Mouse (Mus musculus) intestine, postnatal 0 days (tissue): ENCODE data around the gene Tor3a. TPM values are rescaled to one million over a fixed set of nuclear protein-coding genes. Genes with fewer than 3 reads are reported as not detected.

ENCODE experiments used
- ATAC-seq: fragments of 200-750 bp; cut with Nextera tagmentation; 2 replicates; pipeline ENCODE4 v1.8.0; 2017; ENCODE audit warnings: mild to moderate bottlenecking, moderate TSS enrichment, moderate library complexity
- H3K27ac ChIP-seq: fragments of 300-500 bp; sonication (generic); 2 replicates; pipeline ENCODE4 v1.5.1; 2014; ENCODE audit warnings: mild to moderate bottlenecking, low read depth, low read length, moderate library complexity
- H3K27me3 ChIP-seq: fragments of 300-500 bp; sonication (generic); replicated peaks from 2 replicates; pipeline ENCODE4 v1.6.1; 2014; ENCODE audit warnings: low read length, mixed read lengths; ENCODE audit not compliant: control insufficient read depth, insufficient read depth
- H3K36me3 ChIP-seq: fragments of 300-500 bp; sonication (generic); 2 replicates; pipeline ENCODE4 v1.6.1; 2014; ENCODE audit warnings: mild to moderate bottlenecking, moderate library complexity; ENCODE audit not compliant: control insufficient read depth, insufficient read depth
- H3K4me1 ChIP-seq: fragments of 300-500 bp; sonication (generic); replicated peaks from 2 replicates; pipeline ENCODE4 v1.6.1; 2014; ENCODE audit warnings: antibody characterized with exemption, low read length, mixed read lengths; ENCODE audit not compliant: control insufficient read depth, insufficient read depth
- H3K4me2 ChIP-seq: fragments of 300-500 bp; sonication (generic); replicated peaks from 2 replicates; pipeline ENCODE4 v1.6.1; 2014; ENCODE audit warnings: low read depth, mild to moderate bottlenecking, moderate library complexity
- H3K4me3 ChIP-seq: fragments of 300-500 bp; sonication (generic); 2 replicates; pipeline ENCODE4 v1.5.1; 2014; ENCODE audit warnings: low read depth, low read length
- H3K9ac ChIP-seq: fragments of 300-500 bp; sonication (generic); 2 replicates; pipeline ENCODE4 v1.6.1; 2014; ENCODE audit warnings: mild to moderate bottlenecking, low read depth, low read length
- H3K9me3 ChIP-seq: fragments of 300-500 bp; sonication (generic); 2 replicates; pipeline ENCODE4 v1.6.1; 2016; ENCODE audit warnings: mixed run types; ENCODE audit not compliant: control insufficient read depth
- CTCF ChIP-seq: sonication (generic); IDR thresholded peaks from 2 replicates; pipeline ENCODE4 v1.5.1; 2016; ENCODE audit warnings: low read depth, mild to moderate bottlenecking, control low read depth, antibody characterized with exemption, moderate library complexity
- WGBS: fragments of 180-500 bp; shearing (Covaris S2); extraction: QIAGEN DNeasy Blood & Tissue Kit; methylation state at CpG from one replicate; pipeline ENCODE4 v1.1.7; 2014; 5-methylcytosine and 5-hydroxymethylcytosine counted together
- polyA plus RNA-seq: library from polyadenylated mRNA; unstranded; fragments of >200 nt; fragmentation: Nextera tagmentation; extraction: Ambion mirVana; gene quantifications from 2 replicates; pipeline ENCODE4 v1.2.1, GENCODE M21; 2015

Gene Tor3a
- polyA plus RNA-seq, 1 experiment from 2014 or later, result 7.1 TPM

GRCm38 (mm10) chr1:156617811-156618210 is 56.3 kb downstream of the Tor3a start:
- no peak for ATAC-seq
- no peak overlapping the region for H3K4me3 ChIP-seq
- no peak overlapping the region for H3K9ac ChIP-seq
- H3K27me3 ChIP-seq, result no peaks in the 10 kb centered on the region
- peaks cover 6% of the 10 kb centered on the region for H3K4me1 ChIP-seq
- H3K9me3 ChIP-seq, result no peaks in the 10 kb centered on the region
- no peak overlapping the region for H3K27ac ChIP-seq
- no peaks in the 10 kb centered on the region for H3K36me3 ChIP-seq
- WGBS, result 71% methylated on average over 4 of the region's 4 CpGs
- H3K4me2 ChIP-seq, result no peak overlapping the region
- no peak for TF ChIP-seq CTCF

- no peak overlapping the region for H3K4me3 ChIP-seq
- no peak overlapping the region for H3K27ac ChIP-seq
- H3K9ac ChIP-seq, result no peak overlapping the region
- no peaks in the 10 kb centered on the region for H3K9me3 ChIP-seq
- 35% methylated on average over 12 of the region's 12 CpGs for WGBS
- H3K27me3 ChIP-seq, result no peaks in the 10 kb centered on the region
- peak overlapping the region; percentile 46 for H3K4me2 ChIP-seq
- ATAC-seq, result no peak
- H3K36me3 ChIP-seq, result no peaks in the 10 kb centered on the region
- TF ChIP-seq CTCF, result no peak
- peaks cover 6% of the 10 kb centered on the region for H3K4me1 ChIP-seq
Observed at GRCm38 (mm10) chr1:156616989-156617598, 57.1 kb downstream of the Tor3a start.

- no peaks in the 10 kb centered on the region for H3K27me3 ChIP-seq
- no peaks in the 10 kb centered on the region for H3K9me3 ChIP-seq
- ATAC-seq, result peak; percentile 93
- peak overlapping the region; percentile 55 for H3K27ac ChIP-seq
- no peak overlapping the region for H3K9ac ChIP-seq
- peak overlapping the region; percentile 58 for H3K4me2 ChIP-seq
- peak overlapping the region; percentile 22 for H3K4me3 ChIP-seq
- TF ChIP-seq CTCF, result peak; percentile 15; the same call in 1 of the 2 replicates
- 13% methylated on average over 13 of the region's 13 CpGs for WGBS
- H3K4me1 ChIP-seq, result peaks cover 6% of the 10 kb centered on the region
- no peaks in the 10 kb centered on the region for H3K36me3 ChIP-seq
Observed at GRCm38 (mm10) chr1:156615381-156616133, 58.6 kb downstream of the Tor3a start.

- H3K4me2 ChIP-seq, result no peak overlapping the region
- H3K27me3 ChIP-seq, result no peaks in the 10 kb centered on the region
- H3K9ac ChIP-seq, result no peak overlapping the region
- H3K9me3 ChIP-seq, result no peaks in the 10 kb centered on the region
- 87% methylated on average over 1 of the region's 1 CpGs for WGBS
- peaks cover 6% of the 10 kb centered on the region for H3K4me1 ChIP-seq
- TF ChIP-seq CTCF, result peak; percentile 59
- no peak overlapping the region for H3K27ac ChIP-seq
- ATAC-seq, result no peak
- no peak overlapping the region for H3K4me3 ChIP-seq
- no peaks in the 10 kb centered on the region for H3K36me3 ChIP-seq
Observed at GRCm38 (mm10) chr1:156614710-156615109, 59.4 kb downstream of the Tor3a start.

- Histone ChIP-seq H3K4me2 (no peak overlapping the region), H3K27ac (peak overlapping the region; percentile 21; the same call in 1 of the 2 replicates), H3K9me3 (no peaks in the 10 kb centered on the region), H3K4me1 (peaks cover 6% of the 10 kb centered on the region), H3K27me3 (no peaks in the 10 kb centered on the region), H3K36me3 (no peaks in the 10 kb centered on the region), H3K9ac (no peak overlapping the region), H3K4me3 (no peak overlapping the region)
- no peak for ATAC-seq
- WGBS, result 47% methylated on average over 9 of the region's 9 CpGs
- no peak for TF ChIP-seq CTCF
Observed at GRCm38 (mm10) chr1:156613855-156614530, 60.2 kb downstream of the Tor3a start.

GRCm38 (mm10) chr1:156610257-156610656 is 63.9 kb downstream of the Tor3a start:
- Histone ChIP-seq H3K4me3 (no peak overlapping the region), H3K9me3 (no peaks in the 10 kb centered on the region), H3K27me3 (no peaks in the 10 kb centered on the region), H3K4me1 (peaks cover 6% of the 10 kb centered on the region), H3K27ac (no peak overlapping the region), H3K4me2 (no peak overlapping the region), H3K36me3 (no peaks in the 10 kb centered on the region), H3K9ac (no peak overlapping the region)
- ATAC-seq, result no peak
- TF ChIP-seq CTCF, result no peak
- WGBS, result 53% methylated on average over 1 of the region's 1 CpGs
